Mouse (Mus musculus): Measurements from ENCODE around the gene Nectin4. TPM values are rescaled to one million over a fixed set of nuclear protein-coding genes. Genes with fewer than 3 reads are reported as not detected.

Gene Nectin4
- total RNA-seq, 2 experiments from 2014 or later = 0.53 TPM; not detected in 1

Other genes starting within 250 kb of the Nectin4 start
- 50.8 and 70.4 TPM in 2 replicates for gene Sdhc, start 219.5 kb upstream of the Nectin4 start, total RNA-seq (2015; ENCODE audit: low replicate concordance)
- gene Sdhc, start 219.5 kb upstream of the Nectin4 start, total RNA-seq (2017; ENCODE audit: low replicate concordance) = 4.7 and 14.6 TPM in 2 replicates
- gene Mpz, start 219.4 kb upstream of the Nectin4 start, total RNA-seq (2015; ENCODE audit: low replicate concordance) = not detected in 2 replicates
- gene Mpz, start 219.4 kb upstream of the Nectin4 start, total RNA-seq (2017; ENCODE audit: low replicate concordance) = not detected in 2 replicates
- 1.7 and 3.6 TPM in 2 replicates for gene Pcp4l1, start 173.8 kb upstream of the Nectin4 start, total RNA-seq (2015; ENCODE audit: low replicate concordance)
- gene Pcp4l1, start 173.8 kb upstream of the Nectin4 start, total RNA-seq (2017; ENCODE audit: low replicate concordance) = not detected in 2 replicates
- not detected in 2 replicates for gene Nr1i3, start 156.1 kb upstream of the Nectin4 start, total RNA-seq (2015; ENCODE audit: low replicate concordance)
- gene Nr1i3, start 156.1 kb upstream of the Nectin4 start, total RNA-seq (2017; ENCODE audit: low replicate concordance) = 0.39 TPM in 1 of 2 replicates, not detected in the other
- gene Tomm40l, start 147.6 kb upstream of the Nectin4 start, total RNA-seq (2015; ENCODE audit: low replicate concordance) = 1.1 and 4.2 TPM in 2 replicates
- gene Tomm40l, start 147.6 kb upstream of the Nectin4 start, total RNA-seq (2017; ENCODE audit: low replicate concordance) = 4.0 and 4.1 TPM in 2 replicates
- 16.8 TPM in 1 of 2 replicates, not detected in the other for gene Apoa2, start 145.0 kb upstream of the Nectin4 start, total RNA-seq (2015; ENCODE audit: low replicate concordance)
- gene Apoa2, start 145.0 kb upstream of the Nectin4 start, total RNA-seq (2017; ENCODE audit: low replicate concordance) = not detected in 2 replicates
- gene Fcer1g, start 135.7 kb upstream of the Nectin4 start, total RNA-seq (2015; ENCODE audit: low replicate concordance) = 214 and 248 TPM in 2 replicates
- gene Fcer1g, start 135.7 kb upstream of the Nectin4 start, total RNA-seq (2017; ENCODE audit: low replicate concordance) = 39.7 and 114 TPM in 2 replicates
- 0.42 TPM in 1 of 2 replicates, not detected in the other for gene Adamts4, start 119.7 kb upstream of the Nectin4 start, total RNA-seq (2015; ENCODE audit: low replicate concordance)
- not detected in 2 replicates for gene Adamts4, start 119.7 kb upstream of the Nectin4 start, total RNA-seq (2017; ENCODE audit: low replicate concordance)
- 86.5 and 106 TPM in 2 replicates for gene Ndufs2, start 118.7 kb upstream of the Nectin4 start, total RNA-seq (2015; ENCODE audit: low replicate concordance)
- gene Ndufs2, start 118.7 kb upstream of the Nectin4 start, total RNA-seq (2017; ENCODE audit: low replicate concordance) = 40.8 and 73.3 TPM in 2 replicates
- gene B4galt3, start 99.8 kb upstream of the Nectin4 start, total RNA-seq (2015; ENCODE audit: low replicate concordance) = 19.7 and 20.5 TPM in 2 replicates
- gene B4galt3, start 99.8 kb upstream of the Nectin4 start, total RNA-seq (2017; ENCODE audit: low replicate concordance) = 26.8 and 40.8 TPM in 2 replicates
- 739 and 765 TPM in 2 replicates for gene Ppox, start 88.9 kb upstream of the Nectin4 start, total RNA-seq (2015; ENCODE audit: low replicate concordance)
- 644 and 799 TPM in 2 replicates for gene Ppox, start 88.9 kb upstream of the Nectin4 start, total RNA-seq (2017; ENCODE audit: low replicate concordance)
- gene Usp21, start 82.1 kb upstream of the Nectin4 start, total RNA-seq (2015; ENCODE audit: low replicate concordance) = 39.0 and 64.9 TPM in 2 replicates
- gene Usp21, start 82.1 kb upstream of the Nectin4 start, total RNA-seq (2017; ENCODE audit: low replicate concordance) = 18.5 and 33.2 TPM in 2 replicates
- gene Ufc1, start 75.1 kb upstream of the Nectin4 start, total RNA-seq (2015; ENCODE audit: low replicate concordance) = 26.8 and 39.3 TPM in 2 replicates
- gene Ufc1, start 75.1 kb upstream of the Nectin4 start, total RNA-seq (2017; ENCODE audit: low replicate concordance) = 1.7 and 14.2 TPM in 2 replicates
- 13.4 and 28.8 TPM in 2 replicates for gene Dedd, start 41.0 kb upstream of the Nectin4 start, total RNA-seq (2015; ENCODE audit: low replicate concordance)
- gene Dedd, start 41.0 kb upstream of the Nectin4 start, total RNA-seq (2017; ENCODE audit: low replicate concordance) = 3.3 and 6.5 TPM in 2 replicates
- 6.7 and 10.8 TPM in 2 replicates for gene Nit1, start 24.5 kb upstream of the Nectin4 start, total RNA-seq (2015; ENCODE audit: low replicate concordance)
- gene Nit1, start 24.5 kb upstream of the Nectin4 start, total RNA-seq (2017; ENCODE audit: low replicate concordance) = 11.6 and 24.5 TPM in 2 replicates
- gene Pfdn2, start 24.4 kb upstream of the Nectin4 start, total RNA-seq (2015; ENCODE audit: low replicate concordance) = 10.1 and 22.0 TPM in 2 replicates
- gene Pfdn2, start 24.4 kb upstream of the Nectin4 start, total RNA-seq (2017; ENCODE audit: low replicate concordance) = 9.0 and 10.1 TPM in 2 replicates
- gene Klhdc9, start 9.3 kb upstream of the Nectin4 start, total RNA-seq (2015; ENCODE audit: low replicate concordance) = not detected in 2 replicates
- 3.3 TPM in 1 of 2 replicates, not detected in the other for gene Klhdc9, start 9.3 kb upstream of the Nectin4 start, total RNA-seq (2017; ENCODE audit: low replicate concordance)
- 11.7 and 15.9 TPM in 2 replicates for gene Arhgap30, start 18.9 kb downstream of the Nectin4 start, total RNA-seq (2015; ENCODE audit: low replicate concordance)
- gene Arhgap30, start 18.9 kb downstream of the Nectin4 start, total RNA-seq (2017; ENCODE audit: low replicate concordance) = 16.7 and 22.9 TPM in 2 replicates
- 1.7 and 4.3 TPM in 2 replicates for gene Usf1, start 41.2 kb downstream of the Nectin4 start, total RNA-seq (2015; ENCODE audit: low replicate concordance)
- 5.0 and 9.1 TPM in 2 replicates for gene Usf1, start 41.2 kb downstream of the Nectin4 start, total RNA-seq (2017; ENCODE audit: low replicate concordance)
- gene Tstd1, start 48.8 kb downstream of the Nectin4 start, total RNA-seq (2015; ENCODE audit: low replicate concordance) = not detected in 2 replicates
- gene Tstd1, start 48.8 kb downstream of the Nectin4 start, total RNA-seq (2017; ENCODE audit: low replicate concordance) = 0.90 TPM in 1 of 2 replicates, not detected in the other
- not detected in 2 replicates for gene F11r, start 67.4 kb downstream of the Nectin4 start, total RNA-seq (2015; ENCODE audit: low replicate concordance)
- not detected in 2 replicates for gene F11r, start 67.4 kb downstream of the Nectin4 start, total RNA-seq (2017; ENCODE audit: low replicate concordance)
- gene Alyref2, start 133.4 kb downstream of the Nectin4 start, total RNA-seq (2015; ENCODE audit: low replicate concordance) = not detected in 2 replicates
- gene Alyref2, start 133.4 kb downstream of the Nectin4 start, total RNA-seq (2017; ENCODE audit: low replicate concordance) = 5.5 TPM in 1 of 2 replicates, not detected in the other
- not detected in 2 replicates for gene Itln1, start 165.2 kb downstream of the Nectin4 start, total RNA-seq (2015; ENCODE audit: low replicate concordance)
- not detected in 2 replicates for gene Itln1, start 165.2 kb downstream of the Nectin4 start, total RNA-seq (2017; ENCODE audit: low replicate concordance)
- 1.8 and 4.6 TPM in 2 replicates for gene Cd244a, start 189.1 kb downstream of the Nectin4 start, total RNA-seq (2015; ENCODE audit: low replicate concordance)
- 2.2 TPM in 1 of 2 replicates, not detected in the other for gene Cd244a, start 189.1 kb downstream of the Nectin4 start, total RNA-seq (2017; ENCODE audit: low replicate concordance)
- 9.2 and 14.4 TPM in 2 replicates for gene Ly9, start 237.3 kb downstream of the Nectin4 start, total RNA-seq (2015; ENCODE audit: low replicate concordance)
- gene Ly9, start 237.3 kb downstream of the Nectin4 start, total RNA-seq (2017; ENCODE audit: low replicate concordance) = 6.7 and 15.0 TPM in 2 replicates